Mouse (Mus musculus) heart, postnatal 10 days (tissue): ENCODE measurements around the gene Atg9b. TPM values are rescaled to one million over a fixed set of nuclear protein-coding genes. Genes with fewer than 3 reads are reported as not detected.

ENCODE experiments used
- DNase-seq, 2 experiments: peaks; one replicate each; pipeline ENCODE4 v3.0.0; 2021
- intact Hi-C: fragments of 180-260 bp; cut with DNase I; formaldehyde crosslinking; loops from one replicate; pipeline ENCODE4 v1.15.1; 2025
- total RNA-seq, 2 experiments: library from RNA; stranded (reverse); gene quantifications; 2 replicates each; pipeline ENCODE4 v1.2.3; 2021

The Atg9b gene
- under 1 TPM; 0.62 to 0.89 TPM for total RNA-seq

GRCm38 (mm10) chr5:24391864-24392263 lies at the start of gene Atg9b:
Atg9b (minus strand) TSS chr5:24392143.
- intact Hi-C loops: loop anchor here (2.0 kb wide), 2 partner anchors 31 to 55 kb away; no protein-coding TSS in a partner anchor
- no peak for DNase-seq

DNA sequence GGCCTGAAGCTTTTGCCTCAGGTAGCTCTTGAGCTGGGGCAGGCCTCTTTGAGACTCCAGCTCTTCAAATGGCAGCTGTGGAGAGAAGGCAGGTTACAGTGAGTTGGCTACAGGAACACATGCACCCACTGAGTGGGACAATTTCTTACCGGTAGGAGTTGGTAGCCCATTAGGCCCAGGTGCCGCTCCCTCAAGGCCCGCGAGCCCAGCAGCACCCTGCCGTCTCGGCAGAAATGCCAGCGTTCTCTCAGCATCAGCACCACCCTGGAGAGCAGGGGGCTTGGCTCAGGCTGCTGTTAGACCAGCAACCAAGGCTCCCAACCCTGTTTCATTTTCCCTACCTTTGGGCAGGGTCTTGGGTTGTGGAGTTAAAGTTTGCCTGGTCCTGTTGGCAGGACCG lies 49.2 kb upstream of the Atg9b start:
- intact Hi-C loops: no loop called here

GRCm38 (mm10) chr5:24433993-24434392 lies 42.0 kb upstream of the Atg9b start:
- intact Hi-C loops: no loop called here
- DNase-seq: no peak

More for the DNA sequence above, 49.2 kb upstream of the Atg9b start:
- DNase-seq: no peak

- intact Hi-C loops: no loop called here
- no peak for DNase-seq
Observed at GRCm38 (mm10) chr5:24428596-24428995, 36.7 kb upstream of the Atg9b start.

DNA sequence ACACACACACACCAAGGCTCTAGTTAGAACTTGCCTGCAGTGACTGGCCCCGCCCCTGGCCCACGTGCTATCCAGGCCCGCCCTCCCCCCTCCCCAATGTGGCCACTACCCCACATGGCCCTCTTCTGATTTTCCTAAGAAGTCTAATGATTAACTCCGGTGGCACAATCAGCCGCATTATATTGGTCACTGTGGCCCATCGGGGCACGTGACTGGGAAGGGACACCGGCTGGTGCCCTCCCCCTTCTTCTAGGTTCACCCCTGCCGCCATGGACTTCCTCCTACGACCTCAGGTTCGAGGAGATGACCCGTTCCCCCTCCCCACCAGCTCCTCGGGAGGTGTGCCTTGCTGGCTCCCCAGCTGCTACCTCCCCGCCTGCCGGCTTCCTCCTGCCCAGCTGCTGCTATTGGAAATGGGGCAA lies 36.0 kb upstream of the Atg9b start:
- no peak for DNase-seq
- intact Hi-C loops: loop anchor here (2.0 kb wide), 2 partner anchors 17 to 43 kb away; partner anchors contain the start of gene Fastk

GRCm38 (mm10) chr5:24427285-24427633 lies 35.3 kb upstream of the Atg9b start:
- intact Hi-C loops: loop anchor here (2.0 kb wide), 2 partner anchors 18 to 44 kb away; partner anchors contain the start of gene Fastk
- no peak for DNase-seq

DNA sequence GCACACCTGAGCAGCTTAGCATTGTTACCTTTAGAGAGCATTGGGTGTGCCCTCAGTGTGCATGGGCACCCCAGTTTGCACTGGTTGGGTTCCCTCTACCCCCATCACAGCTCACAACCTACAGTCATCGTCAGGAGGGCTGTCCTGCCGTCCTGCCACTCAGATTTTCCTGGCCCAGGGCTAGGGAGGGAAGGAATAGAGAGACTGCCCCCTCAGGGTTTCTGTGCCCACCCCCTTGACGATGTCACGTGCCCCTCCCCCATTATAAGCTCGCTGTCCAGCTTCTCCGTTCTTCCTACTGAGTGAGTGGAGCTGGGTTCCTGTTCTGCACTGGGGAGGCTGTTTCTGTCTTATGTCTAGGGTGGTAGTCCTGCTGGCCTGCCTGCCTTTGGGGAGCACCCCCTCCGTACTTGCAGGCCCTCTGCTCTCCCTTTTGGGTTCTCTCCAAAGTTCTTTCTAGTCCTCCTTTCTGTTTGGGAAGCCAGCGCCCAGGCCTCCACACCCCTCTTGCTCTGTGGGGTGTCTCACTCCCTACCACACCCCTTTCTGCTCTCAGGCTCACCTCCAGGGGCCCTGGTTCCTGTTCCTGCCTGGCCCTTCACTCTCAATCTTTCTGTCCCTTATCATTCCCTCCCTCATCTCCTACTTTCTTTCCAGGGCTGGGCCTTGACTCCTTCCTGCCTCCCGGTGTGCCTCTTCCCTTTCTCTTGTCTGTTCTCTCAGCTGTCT lies 34.8 kb upstream of the Atg9b start:
- intact Hi-C loops: loop anchor here (2.0 kb wide), 2 partner anchors 18 to 44 kb away; partner anchors contain the start of gene Fastk
- no peak for DNase-seq

GRCm38 (mm10) chr5:24426037-24426432 lies 34.1 kb upstream of the Atg9b start:
- no peak for DNase-seq
- intact Hi-C loops: loop anchor here (2.0 kb wide), 2 partner anchors 19 to 45 kb away; partner anchors contain the start of gene Fastk

- no peak for DNase-seq
- intact Hi-C loops: loop anchor here (2.0 kb wide), 3 partner anchors 19 to 45 kb away; partner anchors contain the start of genes Agap3 and Fastk
Observed at GRCm38 (mm10) chr5:24425421-24426036, 33.6 kb upstream of the Atg9b start.

- intact Hi-C loops: loop anchor here (2.0 kb wide), 1 partner anchor 28 kb away; the partner anchor contains the start of gene Agap3
- DNase-seq: peak; percentile 89 to 90
Observed at GRCm38 (mm10) chr5:24424861-24425411, 33.0 kb upstream of the Atg9b start.

DNA sequence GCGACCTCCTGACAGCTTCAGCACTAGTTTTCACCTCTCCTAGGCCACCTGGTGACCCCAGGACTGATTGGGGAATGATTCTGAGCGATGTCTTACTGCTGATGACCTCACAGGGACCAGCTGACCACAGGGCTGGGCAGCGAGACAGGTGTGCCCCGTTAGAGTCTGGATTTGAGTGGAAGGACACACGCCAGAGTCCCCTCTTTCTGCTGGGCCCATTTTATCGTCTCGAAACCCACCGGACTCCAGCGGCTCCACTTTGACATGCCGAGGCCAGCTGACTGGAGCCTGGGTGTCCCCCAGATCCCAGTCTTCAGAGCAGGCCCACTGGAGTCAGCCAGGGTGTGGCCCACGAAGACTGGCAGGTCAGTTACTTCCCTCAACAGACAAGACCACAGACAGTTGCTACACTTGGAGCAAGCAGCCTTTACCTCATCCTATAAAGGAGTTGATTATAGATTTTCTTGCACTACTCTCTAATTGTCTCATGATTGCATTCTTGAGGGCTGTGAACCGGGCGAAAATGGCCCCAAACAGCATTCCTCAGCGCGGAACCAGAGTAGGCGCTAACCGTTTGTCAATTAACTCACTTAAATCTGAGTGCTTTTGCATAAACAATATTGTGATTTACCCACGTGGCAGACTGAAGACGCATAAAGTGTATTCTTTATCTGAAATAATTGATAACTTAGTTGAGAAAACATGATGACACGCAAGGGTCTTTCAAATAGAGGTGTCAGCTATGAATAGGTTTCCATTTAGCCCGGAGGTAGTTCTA lies 32.2 kb upstream of the Atg9b start:
- intact Hi-C loops: loop anchor here (2.0 kb wide), 1 partner anchor 29 kb away; the partner anchor contains the start of gene Agap3
- no peak for DNase-seq

GRCm38 (mm10) chr5:24423129-24424003 lies 31.4 kb upstream of the Atg9b start, which contains the start of the genes Cdk5 and Slc4a2:
Cdk5 (minus strand) TSS chr5:24423530.
Slc4a2 (plus strand) TSS chr5:24423837.
- DNase-seq: peak; percentile 99
- intact Hi-C loops: loop anchor here (2.0 kb wide), 2 partner anchors 29 kb away; partner anchors contain the start of gene Agap3

DNA sequence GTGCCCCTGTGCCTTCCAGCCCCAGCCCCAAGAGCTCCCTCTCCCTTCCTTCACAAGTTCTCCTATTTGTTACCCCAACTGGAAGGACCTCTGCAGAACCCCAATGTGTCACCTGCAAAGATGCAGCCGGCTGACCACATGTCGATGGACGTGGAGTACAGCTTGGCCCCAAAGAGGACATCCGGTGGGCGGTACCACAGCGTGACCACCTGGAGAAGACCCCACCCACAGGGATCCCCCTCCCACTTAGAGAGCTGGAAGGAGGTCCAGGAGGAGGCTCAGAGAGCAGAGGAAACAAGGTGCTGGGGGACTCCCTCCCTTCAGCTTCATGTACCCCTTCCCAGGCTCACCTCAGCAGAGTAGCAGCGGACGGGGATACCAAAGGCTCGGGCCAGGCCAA lies 28.4 kb upstream of the Atg9b start:
- intact Hi-C loops: no loop called here
- DNase-seq: no peak

DNA sequence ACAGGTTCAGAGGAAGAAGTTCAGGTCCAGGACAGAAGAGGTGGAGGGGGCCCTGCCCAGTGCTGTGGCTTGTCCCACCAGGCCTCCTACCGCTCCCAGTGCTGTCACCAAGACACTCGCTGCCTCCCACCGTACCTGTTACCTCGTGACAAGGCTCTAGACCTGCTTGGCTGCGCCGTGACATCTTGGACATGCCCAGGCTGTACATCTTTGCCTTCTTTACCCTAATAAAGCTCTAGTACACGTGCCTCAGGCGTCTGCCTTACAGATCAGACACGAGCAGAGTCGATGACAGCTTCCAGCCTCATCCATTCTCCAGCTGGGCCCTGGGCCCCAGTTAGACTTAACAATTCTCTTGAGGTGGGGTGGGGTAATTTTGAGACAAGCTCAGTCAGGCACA lies 25.6 kb upstream of the Atg9b start:
- intact Hi-C loops: loop anchor here (2.0 kb wide), 1 partner anchor 53 kb away; no protein-coding TSS in a partner anchor
- no peak for DNase-seq

DNA sequence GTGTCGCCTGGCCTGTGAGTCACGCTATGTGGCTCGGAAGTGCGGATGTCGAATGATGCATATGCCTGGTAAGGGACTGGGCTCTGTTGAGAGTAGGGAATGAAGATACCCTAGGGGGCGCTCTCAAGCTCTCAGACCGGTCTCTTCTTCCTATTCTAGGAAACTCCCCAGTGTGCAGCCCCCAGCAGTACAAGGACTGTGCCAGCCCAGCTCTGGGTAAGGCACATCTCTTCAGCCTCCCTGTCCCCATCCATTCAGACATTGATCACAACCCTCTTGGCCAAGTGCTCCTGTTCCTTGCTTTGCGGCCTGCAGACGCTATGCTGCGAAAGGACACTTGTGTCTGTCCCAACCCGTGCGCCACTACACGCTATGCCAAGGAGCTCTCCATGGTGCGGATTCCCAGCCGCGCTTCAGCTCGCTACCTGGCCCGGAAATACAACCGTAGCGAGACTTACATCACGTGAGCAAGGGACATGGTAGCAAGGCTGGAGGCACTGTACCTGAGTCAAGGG lies 24.3 kb upstream of the Atg9b start:
- intact Hi-C loops: loop anchor here (2.0 kb wide), 1 partner anchor 55 kb away; no protein-coding TSS in a partner anchor

GRCm38 (mm10) chr5:24413938-24414337 lies 22.0 kb upstream of the Atg9b start:
- DNase-seq: no peak
- intact Hi-C loops: no loop called here

More for the DNA sequence above, 24.3 kb upstream of the Atg9b start:
- DNase-seq: peak; percentile 76 to 84

DNA sequence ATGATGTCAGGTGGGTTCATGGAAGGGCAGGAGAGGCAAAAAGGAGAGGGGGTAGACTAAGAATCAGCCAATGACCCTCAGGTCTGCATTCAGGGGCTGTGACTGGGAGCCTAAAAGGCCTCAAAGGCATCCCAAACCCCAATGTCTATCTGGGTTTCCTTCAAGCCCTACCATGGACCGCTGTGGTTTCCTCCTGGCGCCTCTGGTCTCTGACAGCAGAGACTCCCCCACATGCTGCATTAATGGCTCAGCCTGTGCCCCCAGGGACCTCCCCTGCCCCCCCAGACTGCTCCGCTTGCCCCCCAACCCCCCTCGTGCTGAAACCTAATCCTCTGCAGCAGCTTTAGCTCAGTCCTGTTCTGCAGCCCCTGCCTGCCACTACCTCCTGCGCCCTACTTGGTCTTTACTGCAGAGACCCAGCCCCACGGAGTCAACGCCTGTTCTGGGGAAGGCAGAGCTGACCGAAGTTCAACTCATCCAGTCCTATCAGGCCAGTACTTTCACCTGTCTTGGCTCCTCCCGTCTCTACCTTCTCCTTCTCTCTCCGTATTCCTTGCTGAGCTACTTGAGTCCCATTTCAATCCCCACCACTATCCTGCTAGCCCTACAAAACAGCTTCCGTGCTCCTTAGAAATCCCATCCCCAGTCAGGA lies 21.2 kb upstream of the Atg9b start, which contains the start of gene Asic3:
Asic3 (plus strand) TSS at position 351 of the 652 bp plus-strand sequence.
- intact Hi-C loops: no loop called here
- DNase-seq: no peak

DNA sequence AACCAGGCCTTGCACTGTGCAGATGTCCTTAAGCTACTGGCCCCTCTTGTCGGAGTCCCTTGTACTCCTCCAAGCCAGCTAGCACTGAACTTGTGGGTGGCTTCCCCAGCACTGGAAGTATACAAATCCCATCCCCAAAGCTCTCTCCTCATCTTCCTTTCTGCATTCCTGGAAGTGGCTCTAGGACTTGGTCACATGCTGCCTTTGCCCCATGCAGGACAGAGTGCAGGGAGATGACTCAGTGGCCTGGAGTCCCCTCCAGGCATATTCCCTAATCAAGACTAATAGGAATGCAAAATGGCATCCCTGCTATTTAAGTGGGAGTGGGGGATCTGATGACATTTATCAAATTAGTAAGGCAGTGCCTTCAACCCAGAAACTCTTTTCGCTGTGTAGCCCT lies 20.1 kb upstream of the Atg9b start:
- intact Hi-C loops: no loop called here
- DNase-seq: no peak
